Mouse (Mus musculus) midbrain, embryonic 11.5 days (tissue): Measurements from ENCODE around the gene Necab3. TPM values are rescaled to one million over a fixed set of nuclear protein-coding genes. Genes with fewer than 3 reads are reported as not detected.

Experiments used
- ATAC-seq: fragments of 200-750 bp; cut with Nextera tagmentation; 2 replicates; pipeline ENCODE4 v1.8.0; 2017; ENCODE audit warnings: moderate TSS enrichment, moderate library complexity; ENCODE audit not compliant: low FRiP score
- DNase-seq: peaks from one replicate; pipeline ENCODE4 v3.0.0; 2015; ENCODE audit warnings: low spot score; ENCODE audit errors: missing footprints
- H3K27ac ChIP-seq: fragments of 300-500 bp; sonication (generic); 2 replicates; pipeline ENCODE4 v1.5.1; 2014; ENCODE audit warnings: low read depth, low read length
- H3K27me3 ChIP-seq: fragments of 300-500 bp; sonication (generic); 2 replicates; pipeline ENCODE4 v1.6.1; 2014; ENCODE audit warnings: mild to moderate bottlenecking, low read length, moderate library complexity, mixed read lengths; ENCODE audit not compliant: control insufficient read depth, insufficient read depth
- H3K36me3 ChIP-seq: fragments of 300-500 bp; sonication (generic); 2 replicates; pipeline ENCODE4 v1.6.1; 2014; ENCODE audit warnings: mild to moderate bottlenecking, low read length, moderate library complexity, mixed read lengths; ENCODE audit not compliant: control insufficient read depth, insufficient read depth
- H3K4me1 ChIP-seq: fragments of 300-500 bp; sonication (generic); 2 replicates; pipeline ENCODE4 v1.6.1; 2014; ENCODE audit warnings: low read length; ENCODE audit not compliant: control insufficient read depth, insufficient read depth
- H3K4me2 ChIP-seq: fragments of 300-500 bp; sonication (generic); 2 replicates; pipeline ENCODE4 v1.6.1; 2014; ENCODE audit warnings: mild to moderate bottlenecking, moderate library complexity
- H3K4me3 ChIP-seq: fragments of 300-500 bp; sonication (generic); 2 replicates; pipeline ENCODE4 v1.5.1; 2014; ENCODE audit warnings: low read depth, low read length
- H3K9ac ChIP-seq: fragments of 300-500 bp; sonication (generic); 2 replicates; pipeline ENCODE4 v1.6.1; 2014; ENCODE audit warnings: low read length
- H3K9me3 ChIP-seq: fragments of 300-500 bp; sonication (generic); 2 replicates; pipeline ENCODE4 v1.6.1; 2016; ENCODE audit warnings: low read length; ENCODE audit not compliant: control insufficient read depth
- WGBS: fragments of 180-500 bp; shearing (Covaris S2); extraction: QIAGEN DNeasy Blood & Tissue Kit; methylation state at CpG from one replicate; pipeline ENCODE4 v1.1.7; 2014; 5-methylcytosine and 5-hydroxymethylcytosine counted together
- polyA plus RNA-seq: library from polyadenylated mRNA; unstranded; fragments of >200 nt; fragmentation: Nextera tagmentation; extraction: Ambion mirVana; gene quantifications from 2 replicates; pipeline ENCODE4 v1.2.1, GENCODE M21; 2014

The Necab3 gene
- polyA plus RNA-seq, 1 experiment from 2014 or later: 6.1 TPM

DNA sequence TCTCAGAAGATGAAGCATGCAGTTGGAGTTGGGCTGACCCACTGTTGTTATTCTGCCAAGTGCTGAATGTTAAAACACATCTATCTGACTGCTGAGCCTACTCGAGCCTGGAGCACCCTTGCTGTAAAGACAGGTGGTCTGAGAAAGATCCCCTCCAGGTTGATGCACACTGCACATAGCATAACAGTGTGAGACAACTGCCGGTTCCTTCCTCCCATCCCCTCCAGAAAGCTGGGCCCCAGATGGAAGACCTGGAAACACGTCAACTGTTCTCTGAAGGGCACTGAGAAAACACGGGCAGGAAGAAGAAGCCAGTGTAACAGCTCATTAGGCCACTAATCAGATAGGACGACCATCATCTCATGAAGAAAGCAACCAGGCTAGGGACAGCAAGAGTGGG, 60.1 kb downstream of the Necab3 start:
- ATAC-seq (no peak), DNase-seq (no peak)
- H3K4me2 ChIP-seq: no peak overlapping the region
- WGBS: 87% methylated on average over 5 of the region's 5 CpGs
- H3K36me3 ChIP-seq: peaks cover 4% of the 10 kb centered on the region; the same call in 1 of the 2 replicates
- H3K4me3 ChIP-seq: no peak overlapping the region
- no peak overlapping the region for H3K27ac ChIP-seq
- no peaks in the 10 kb centered on the region for H3K4me1 ChIP-seq
- H3K9me3 ChIP-seq: no peaks in the 10 kb centered on the region
- H3K27me3 ChIP-seq: no peaks in the 10 kb centered on the region
- no peak overlapping the region for H3K9ac ChIP-seq

DNA sequence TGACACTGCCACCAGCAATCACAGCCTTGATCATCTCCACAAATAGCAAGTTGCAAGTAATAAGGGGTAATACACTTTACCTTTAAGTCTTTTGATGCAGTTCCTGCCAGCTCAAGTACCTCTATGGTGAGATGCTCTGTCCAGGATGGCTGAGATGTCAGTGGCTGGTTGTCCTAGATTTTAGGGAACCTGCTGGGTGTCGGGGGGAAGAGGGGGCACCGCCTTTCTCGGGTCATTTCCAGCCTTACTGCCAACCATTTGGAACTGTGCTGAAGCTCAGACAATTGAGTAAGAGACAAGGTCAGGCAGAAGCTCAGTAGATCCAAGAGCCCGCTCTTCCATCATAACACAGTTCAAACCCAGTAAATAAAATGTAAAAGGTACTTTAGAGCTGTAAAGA, 63.7 kb downstream of the Necab3 start:
- H3K27me3 ChIP-seq: no peaks in the 10 kb centered on the region
- no peaks in the 10 kb centered on the region for H3K36me3 ChIP-seq
- ATAC-seq (no peak), DNase-seq (no peak)
- WGBS: 95% methylated on average over 4 of the region's 4 CpGs
- H3K9ac ChIP-seq: no peak overlapping the region
- no peaks in the 10 kb centered on the region for H3K4me1 ChIP-seq
- no peak overlapping the region for H3K4me2 ChIP-seq
- no peak overlapping the region for H3K4me3 ChIP-seq
- no peaks in the 10 kb centered on the region for H3K9me3 ChIP-seq
- H3K27ac ChIP-seq: no peak overlapping the region

Other genes with a start within 250 kb of the Necab3 start
- gene Cdk5rap1, start 185.9 kb downstream of the Necab3 start, polyA plus RNA-seq: 15.1 and 18.1 TPM in 2 replicates
- 2.0 and 2.3 TPM in 2 replicates for gene Snta1, start 150.8 kb downstream of the Necab3 start, polyA plus RNA-seq
- 75.2 and 76.1 TPM in 2 replicates for gene Cbfa2t2, start 122.4 kb downstream of the Necab3 start, polyA plus RNA-seq
- gene 1700003F12Rik, start 11.8 kb downstream of the Necab3 start, polyA plus RNA-seq: 2.4 and 2.6 TPM in 2 replicates
- not detected in 2 replicates for gene Actl10, start 7.1 kb downstream of the Necab3 start, polyA plus RNA-seq
- 14.5 and 15.3 TPM in 2 replicates for gene E2f1, start 11.0 kb upstream of the Necab3 start, polyA plus RNA-seq
- gene Pxmp4, start 44.8 kb upstream of the Necab3 start, polyA plus RNA-seq: 12.3 and 14.1 TPM in 2 replicates
- gene Zfp341, start 54.4 kb upstream of the Necab3 start, polyA plus RNA-seq: 0.92 and 1.2 TPM in 2 replicates
- 0.60 and 1.1 TPM in 2 replicates for gene 4930519P11Rik, start 54.5 kb upstream of the Necab3 start, polyA plus RNA-seq
- gene Chmp4b, start 92.8 kb upstream of the Necab3 start, polyA plus RNA-seq: 12.7 and 14.0 TPM in 2 replicates
- gene Gm14214, start 211.1 kb upstream of the Necab3 start, polyA plus RNA-seq: not detected in 2 replicates
- 56.9 and 66.8 TPM in 2 replicates for gene Raly, start 232.2 kb upstream of the Necab3 start, polyA plus RNA-seq
- gene a, start 232.5 kb upstream of the Necab3 start, polyA plus RNA-seq: 0.36 and 0.40 TPM in 2 replicates